ENCODE assay signal across 30 mouse cellular contexts in genomic region chr1:131541431-131541830, GRCm38 (mm10). TPM values are rescaled to one million over a fixed set of nuclear protein-coding genes. Genes with fewer than 3 reads are reported as not detected.
DNase-seq lines count a peak whose midpoint lies in the region; ATAC-seq and TF ChIP-seq lines count a peak whose summit lies in the region.
"Had no signal": no experiment of that assay in that cellular context is flagged by ENCODE, and none has a peak within 500 bp of the region (broad histone marks: within the 10 kb centered on the region; RNA-seq: fewer than 3 reads in every experiment).

No protein-coding gene starts in this region.

- H3K4me3 ChIP-seq in limb, embryonic 13.5 days, result no peak overlapping the region
- no peak overlapping the region for H3K4me3 ChIP-seq in limb, embryonic 10.5 days
- H3K4me3 ChIP-seq in embryonic facial prominence, embryonic 12.5 days, result no peak overlapping the region
- no peak overlapping the region for H3K4me3 ChIP-seq in limb, embryonic 15.5 days
- H3K4me3 ChIP-seq in layer of hippocampus, adult 2 months, result no peak overlapping the region
- H3K4me3 ChIP-seq: forebrain, embryonic 13.5 days; heart, embryonic 15.5 days; neural tube, embryonic 15.5 days had no signal

- no peak for TF ChIP-seq CTCF in layer of hippocampus, adult 2 months (conservative IDR thresholded peaks at IDR 0.05)

- no peaks in the 10 kb centered on the region for H3K9me3 ChIP-seq in limb, embryonic 13.5 days
- H3K9me3 ChIP-seq in limb, embryonic 10.5 days (replicated peaks), result no peaks in the 10 kb centered on the region
- no peaks in the 10 kb centered on the region for H3K9me3 ChIP-seq in embryonic facial prominence, embryonic 12.5 days
- H3K9me3 ChIP-seq in limb, embryonic 15.5 days, result no peaks in the 10 kb centered on the region
- H3K9me3 ChIP-seq: forebrain, embryonic 13.5 days; heart, embryonic 15.5 days; neural tube, embryonic 15.5 days had no signal

- H3K4me2 ChIP-seq in limb, embryonic 13.5 days (replicated peaks), result no peak overlapping the region
- H3K4me2 ChIP-seq in embryonic facial prominence, embryonic 12.5 days (replicated peaks), result no peak overlapping the region
- no peak overlapping the region for H3K4me2 ChIP-seq in limb, embryonic 15.5 days
- H3K4me2 ChIP-seq: forebrain, embryonic 13.5 days; heart, embryonic 15.5 days; neural tube, embryonic 15.5 days had no signal

- peak; percentile 88 for DNase-seq in heart, adult 11 months
- no peak for DNase-seq in heart, postnatal 10 days
- no peak for DNase-seq in limb, embryonic 10.5 days (ENCODE audit: low spot score)
- DNase-seq in adrenal gland, postnatal 14 days, result no peak
- DNase-seq in layer of hippocampus, adult 2 months (ENCODE audit: low spot score in 2 of 2), result no peak
- DNase-seq: adrenal gland, adult 8-10 months; cerebellum, adult 18-20 months; cerebellum, postnatal 36 days; kidney, adult 18-20 months; kidney, postnatal 4 days; layer of hippocampus, adult 9-11 months; lung, postnatal 4 days had no signal

- no peaks in the 10 kb centered on the region for H3K36me3 ChIP-seq in limb, embryonic 13.5 days
- peaks cover 16% of the 10 kb centered on the region for H3K36me3 ChIP-seq in limb, embryonic 10.5 days
- H3K36me3 ChIP-seq in embryonic facial prominence, embryonic 12.5 days, result no peaks in the 10 kb centered on the region
- H3K36me3 ChIP-seq in limb, embryonic 15.5 days, result no peaks in the 10 kb centered on the region
- H3K36me3 ChIP-seq: heart, embryonic 15.5 days; neural tube, embryonic 15.5 days had no signal

- ATAC-seq in limb, embryonic 13.5 days (ENCODE audit: low FRiP score, low read depth), result no peak
- ATAC-seq in embryonic facial prominence, embryonic 12.5 days (ENCODE audit: insufficient number of reproducible peaks, insufficient read depth, low FRiP score, low TSS enrichment), result no peak
- ATAC-seq in limb, embryonic 15.5 days (ENCODE audit: insufficient number of reproducible peaks, low FRiP score, low TSS enrichment, low read depth), result no peak
- ATAC-seq: forebrain, embryonic 13.5 days; midbrain, embryonic 16.5 days; Patski had no signal

- 37% methylated on average over 3 of the region's 3 CpGs for WGBS in limb, embryonic 13.5 days
- WGBS in limb, embryonic 10.5 days, result 66% methylated on average over 3 of the region's 3 CpGs
- 24% methylated on average over 3 of the region's 3 CpGs for WGBS in embryonic facial prominence, embryonic 12.5 days
- 29% methylated on average over 3 of the region's 3 CpGs for WGBS in limb, embryonic 15.5 days

- H3K9ac ChIP-seq in limb, embryonic 13.5 days, result no peak overlapping the region
- no peak overlapping the region for H3K9ac ChIP-seq in embryonic facial prominence, embryonic 12.5 days
- no peak overlapping the region for H3K9ac ChIP-seq in limb, embryonic 15.5 days
- H3K9ac ChIP-seq: forebrain, embryonic 13.5 days; heart, embryonic 15.5 days; neural tube, embryonic 15.5 days had no signal

- no peaks in the 10 kb centered on the region for H3K27me3 ChIP-seq in limb, embryonic 13.5 days
- H3K27me3 ChIP-seq in limb, embryonic 10.5 days (ENCODE audit: low read depth, poor library complexity, severe bottlenecking), result no peaks in the 10 kb centered on the region
- no peaks in the 10 kb centered on the region for H3K27me3 ChIP-seq in embryonic facial prominence, embryonic 12.5 days
- no peaks in the 10 kb centered on the region for H3K27me3 ChIP-seq in limb, embryonic 15.5 days
- H3K27me3 ChIP-seq: forebrain, embryonic 13.5 days; heart, embryonic 15.5 days; neural tube, embryonic 15.5 days; Patski had no signal

- intact Hi-C loops in heart, postnatal 10 days (cut with DNase I), result no loop called here

- H3K4me1 ChIP-seq in limb, embryonic 13.5 days, result peaks cover 15% of the 10 kb centered on the region
- H3K4me1 ChIP-seq in limb, embryonic 10.5 days, result no peaks in the 10 kb centered on the region
- H3K4me1 ChIP-seq in embryonic facial prominence, embryonic 12.5 days, result peaks cover 8% of the 10 kb centered on the region; the same call in 1 of the 2 replicates
- peaks cover 6% of the 10 kb centered on the region for H3K4me1 ChIP-seq in limb, embryonic 15.5 days
- H3K4me1 ChIP-seq: forebrain, embryonic 13.5 days; heart, embryonic 15.5 days; neural tube, embryonic 15.5 days had no signal

- peak overlapping the region; percentile 55; the same call in 1 of the 2 replicates for H3K27ac ChIP-seq in limb, embryonic 13.5 days
- H3K27ac ChIP-seq in limb, embryonic 10.5 days, result no peak overlapping the region
- H3K27ac ChIP-seq in embryonic facial prominence, embryonic 12.5 days, result peak overlapping the region; percentile 30; the same call in 1 of the 2 replicates
- peak overlapping the region; percentile 52 for H3K27ac ChIP-seq in limb, embryonic 15.5 days
- no peak overlapping the region for H3K27ac ChIP-seq in layer of hippocampus, adult 2 months
- H3K27ac ChIP-seq: forebrain, embryonic 13.5 days; heart, embryonic 15.5 days; neural tube, embryonic 15.5 days had no signal

RNA-seq across cellular contexts. Expression of gene Fam72a, which starts 13.7 kb away (rescaled TPM):
- 1 to 10 TPM; 1.1 to 1.2 TPM for total RNA-seq in heart, postnatal 10 days (2021)
- polyA plus RNA-seq in limb, embryonic 13.5 days (2015; fragmentation: Nextera tagmentation; extraction: Ambion mirVana), result 2.5 and 2.8 TPM in 2 replicates
- 4.3 and 4.6 TPM in 2 replicates for polyA plus RNA-seq in limb, embryonic 10.5 days (2016; fragmentation: Nextera tagmentation; extraction: Ambion mirVana)
- polyA plus RNA-seq in embryonic facial prominence, embryonic 12.5 days (2016; fragmentation: Nextera tagmentation; extraction: Ambion mirVana), result 3.4 and 3.8 TPM in 2 replicates
- 2.4 TPM in 2 replicates for polyA plus RNA-seq in limb, embryonic 15.5 days (2015; fragmentation: Nextera tagmentation; extraction: Ambion mirVana)
- total RNA-seq in adrenal gland, postnatal 14 days (2021), result 1.2 and 1.3 TPM in 2 replicates
- 1 to 10 TPM in 1 of 2 experiments, under 1 TPM in 1; 0.88 to 1.7 TPM for total RNA-seq in layer of hippocampus, adult 2 months (2021)

RNA-seq across cellular contexts. Expression of gene Srgap2, which starts 14.3 kb away (rescaled TPM):
- 10 to 100 TPM; 34.2 to 36.0 TPM for total RNA-seq in heart, postnatal 10 days (2021)
- 16.6 and 16.9 TPM in 2 replicates for polyA plus RNA-seq in limb, embryonic 13.5 days (2015; fragmentation: Nextera tagmentation; extraction: Ambion mirVana)
- 16.5 and 17.2 TPM in 2 replicates for polyA plus RNA-seq in limb, embryonic 10.5 days (2016; fragmentation: Nextera tagmentation; extraction: Ambion mirVana)
- polyA plus RNA-seq in embryonic facial prominence, embryonic 12.5 days (2016; fragmentation: Nextera tagmentation; extraction: Ambion mirVana), result 15.9 and 18.3 TPM in 2 replicates
- polyA plus RNA-seq in limb, embryonic 15.5 days (2015; fragmentation: Nextera tagmentation; extraction: Ambion mirVana), result 17.0 and 18.6 TPM in 2 replicates
- total RNA-seq in adrenal gland, postnatal 14 days (2021), result 29.0 and 31.9 TPM in 2 replicates
- 10 to 100 TPM; 83.4 to 92.0 TPM for total RNA-seq in layer of hippocampus, adult 2 months (2021)

RNA-seq across cellular contexts. Expression of gene Avpr1b, which starts 57.6 kb away (rescaled TPM):
- total RNA-seq in heart, postnatal 10 days (2021), result not detected
- not detected in 2 replicates for polyA plus RNA-seq in limb, embryonic 13.5 days (2015; fragmentation: Nextera tagmentation; extraction: Ambion mirVana)
- not detected in 2 replicates for polyA plus RNA-seq in limb, embryonic 10.5 days (2016; fragmentation: Nextera tagmentation; extraction: Ambion mirVana)
- polyA plus RNA-seq in embryonic facial prominence, embryonic 12.5 days (2016; fragmentation: Nextera tagmentation; extraction: Ambion mirVana), result not detected in 2 replicates
- polyA plus RNA-seq in limb, embryonic 15.5 days (2015; fragmentation: Nextera tagmentation; extraction: Ambion mirVana), result not detected in 2 replicates
- 0.19 and 0.22 TPM in 2 replicates for total RNA-seq in adrenal gland, postnatal 14 days (2021)
- total RNA-seq in layer of hippocampus, adult 2 months (2021), result under 1 TPM; 0.20 to 0.37 TPM
- total RNA-seq: adrenal gland, adult 8-10 months; ES-E14; gastrocnemius, adult 8-10 months; granulocyte monocyte progenitor cell, adult 5-6 weeks; left cerebral cortex, adult 18-20 months; left cerebral cortex, postnatal 25 days; liver, adult 2 months had no signal
- polyA plus RNA-seq: forebrain, embryonic 13.5 days; heart, embryonic 15.5 days; hindbrain, embryonic 11.5 days; kidney, embryonic 16.5 days; liver, adult 2 months; liver, embryonic 16.5 days; lung, embryonic 16.5 days; midbrain, embryonic 16.5 days; neural tube, embryonic 15.5 days; Patski had no signal

Comparison
In these comparisons a context has a peak if more than half of its experiments do, and no peak if none do; other contexts are left out.
1. H3K27ac ChIP-seq: peak in limb, embryonic 13.5 days (single experiment), embryonic facial prominence, embryonic 12.5 days (single experiment) and limb, embryonic 15.5 days (single experiment); none in limb, embryonic 10.5 days (single experiment) and layer of hippocampus, adult 2 months (single experiment).